Mouse (Mus musculus): ENCODE results near the gene Lrp3. TPM values are rescaled to one million over a fixed set of nuclear protein-coding genes. Genes with fewer than 3 reads are reported as not detected.

Lrp3 gene
- polyA plus RNA-seq, 1 experiment from 2014 or later: 1.3 TPM

- H3K27me3 ChIP-seq (ENCODE audit: control insufficient read depth, insufficient read depth, low read length): peaks cover 47% of the 10 kb centered on the region
- 1% methylated on average over 40 of the region's 43 CpGs for WGBS
- H3K9ac ChIP-seq (ENCODE audit: low read length): peak within 1 kb of the TSS; percentile 50
- peak within 1 kb of the TSS; percentile 30 to 44 for H3K4me3 ChIP-seq (ENCODE audit: control insufficient read depth in 1 of 2, insufficient read depth in 1 of 2, low read depth in 1 of 2, low read length in 2 of 2)
- peaks cover 9% of the 10 kb centered on the region for H3K9me3 ChIP-seq (ENCODE audit: control insufficient read depth, low read length)
- no peaks in the 10 kb centered on the region for H3K36me3 ChIP-seq (ENCODE audit: control insufficient read depth, insufficient read depth, low read length)
- ATAC-seq (ENCODE audit: insufficient number of reproducible peaks, insufficient read depth, low FRiP score, low read depth): no peak
- H3K4me1 ChIP-seq (ENCODE audit: control insufficient read depth in 2 of 2, insufficient read depth in 2 of 2, low read length in 2 of 2): peaks cover 0 to 16% of the 10 kb centered on the region in 2 experiments; a peak in 3 of 4 replicates
- peak within 1 kb of the TSS; percentile 74 for H3K4me2 ChIP-seq (ENCODE audit: low read length)
- no peak within 1 kb of the TSS for H3K27ac ChIP-seq (replicated peaks in 1 of 2; ENCODE audit: control insufficient read depth in 1 of 2, insufficient read depth in 1 of 2, low read depth in 2 of 2, low read length in 2 of 2)
Measured at GRCm38 (mm10) chr7:35185889-35186569, 29.3 kb downstream of the Lrp3 start, which contains the start of gene Slc7a10. Slc7a10 (plus strand) TSS chr7:35186385.

- H3K27ac ChIP-seq (replicated peaks in 1 of 2; ENCODE audit: control insufficient read depth in 1 of 2, insufficient read depth in 1 of 2, low read depth in 2 of 2, low read length in 2 of 2): no peak overlapping the region
- H3K4me2 ChIP-seq (ENCODE audit: low read length): peak overlapping the region; percentile 74
- peak overlapping the region; percentile 30 to 44 for H3K4me3 ChIP-seq (ENCODE audit: control insufficient read depth in 1 of 2, insufficient read depth in 1 of 2, low read depth in 1 of 2, low read length in 2 of 2)
- no peak for ATAC-seq (ENCODE audit: insufficient number of reproducible peaks, insufficient read depth, low FRiP score, low read depth)
- peaks cover 9% of the 10 kb centered on the region for H3K9me3 ChIP-seq (ENCODE audit: control insufficient read depth, low read length)
- H3K9ac ChIP-seq (ENCODE audit: low read length): peak overlapping the region; percentile 50
- no peaks in the 10 kb centered on the region for H3K36me3 ChIP-seq (ENCODE audit: control insufficient read depth, insufficient read depth, low read length)
- peaks cover 47% of the 10 kb centered on the region for H3K27me3 ChIP-seq (ENCODE audit: control insufficient read depth, insufficient read depth, low read length)
- 2% methylated on average over 54 of the region's 54 CpGs for WGBS
- H3K4me1 ChIP-seq (ENCODE audit: control insufficient read depth in 2 of 2, insufficient read depth in 2 of 2, low read length in 2 of 2): peaks cover 0 to 16% of the 10 kb centered on the region in 2 experiments; a peak in 3 of 4 replicates
Measured at GRCm38 (mm10) chr7:35184833-35185724, 30.2 kb downstream of the Lrp3 start.

- H3K4me1 ChIP-seq (ENCODE audit: control insufficient read depth in 2 of 2, insufficient read depth in 2 of 2, low read length in 2 of 2): peaks cover 0 to 4% of the 10 kb centered on the region in 2 experiments; a peak in 2 of 4 replicates
- H3K27me3 ChIP-seq (ENCODE audit: control insufficient read depth, insufficient read depth, low read length): peaks cover 24% of the 10 kb centered on the region
- H3K4me2 ChIP-seq (ENCODE audit: low read length): no peak overlapping the region
- no peak overlapping the region for H3K9ac ChIP-seq (ENCODE audit: low read length)
- H3K9me3 ChIP-seq (ENCODE audit: control insufficient read depth, low read length): no peaks in the 10 kb centered on the region
- no peak for ATAC-seq (ENCODE audit: insufficient number of reproducible peaks, insufficient read depth, low FRiP score, low read depth)
- H3K36me3 ChIP-seq (ENCODE audit: control insufficient read depth, insufficient read depth, low read length): no peaks in the 10 kb centered on the region
- WGBS: 45% methylated on average over 18 of the region's 18 CpGs
- no peak overlapping the region for H3K27ac ChIP-seq (replicated peaks in 1 of 2; ENCODE audit: control insufficient read depth in 1 of 2, insufficient read depth in 1 of 2, low read depth in 2 of 2, low read length in 2 of 2)
- H3K4me3 ChIP-seq (ENCODE audit: control insufficient read depth in 1 of 2, insufficient read depth in 1 of 2, low read depth in 1 of 2, low read length in 2 of 2): no peak overlapping the region
Measured at GRCm38 (mm10) chr7:35176412-35177381, 38.6 kb downstream of the Lrp3 start.

- Histone ChIP-seq H3K4me1 (ENCODE audit: control insufficient read depth in 2 of 2, insufficient read depth in 2 of 2, low read length in 2 of 2) (peaks cover 0 to 4% of the 10 kb centered on the region in 2 experiments; a peak in 2 of 4 replicates), H3K36me3 (ENCODE audit: control insufficient read depth, insufficient read depth, low read length) (no peaks in the 10 kb centered on the region), H3K9me3 (ENCODE audit: control insufficient read depth, low read length) (no peaks in the 10 kb centered on the region), H3K27me3 (ENCODE audit: control insufficient read depth, insufficient read depth, low read length) (peaks cover 32% of the 10 kb centered on the region), H3K27ac (replicated peaks in 1 of 2; ENCODE audit: control insufficient read depth in 1 of 2, insufficient read depth in 1 of 2, low read depth in 2 of 2, low read length in 2 of 2) (no peak overlapping the region), H3K9ac (ENCODE audit: low read length) (no peak overlapping the region), H3K4me3 (ENCODE audit: control insufficient read depth in 1 of 2, insufficient read depth in 1 of 2, low read depth in 1 of 2, low read length in 2 of 2) (no peak overlapping the region), H3K4me2 (ENCODE audit: low read length) (no peak overlapping the region)
- ATAC-seq (ENCODE audit: insufficient number of reproducible peaks, insufficient read depth, low FRiP score, low read depth): no peak
- WGBS: 58% methylated on average over 4 of the region's 4 CpGs
Measured at GRCm38 (mm10) chr7:35175533-35175932, 39.8 kb downstream of the Lrp3 start.

GRCm38 (mm10) chr7:35172519-35172918 lies 42.8 kb downstream of the Lrp3 start:
- Histone ChIP-seq H3K36me3 (ENCODE audit: control insufficient read depth, insufficient read depth, low read length) (no peaks in the 10 kb centered on the region), H3K4me1 (ENCODE audit: control insufficient read depth in 2 of 2, insufficient read depth in 2 of 2, low read length in 2 of 2) (peaks cover 0 to 4% of the 10 kb centered on the region in 2 experiments; a peak in 2 of 4 replicates), H3K9ac (ENCODE audit: low read length) (no peak overlapping the region), H3K27ac (replicated peaks in 1 of 2; ENCODE audit: control insufficient read depth in 1 of 2, insufficient read depth in 1 of 2, low read depth in 2 of 2, low read length in 2 of 2) (no peak overlapping the region), H3K4me2 (ENCODE audit: low read length) (no peak overlapping the region), H3K4me3 (ENCODE audit: control insufficient read depth in 1 of 2, insufficient read depth in 1 of 2, low read depth in 1 of 2, low read length in 2 of 2) (no peak overlapping the region), H3K9me3 (ENCODE audit: control insufficient read depth, low read length) (no peaks in the 10 kb centered on the region), H3K27me3 (ENCODE audit: control insufficient read depth, insufficient read depth, low read length) (peaks cover 42% of the 10 kb centered on the region)
- ATAC-seq (ENCODE audit: insufficient number of reproducible peaks, insufficient read depth, low FRiP score, low read depth): no peak
- WGBS: 59% methylated on average over 4 of the region's 4 CpGs

GRCm38 (mm10) chr7:35171867-35172382 lies 43.4 kb downstream of the Lrp3 start:
- Histone ChIP-seq H3K27me3 (ENCODE audit: control insufficient read depth, insufficient read depth, low read length) (peaks cover 42% of the 10 kb centered on the region), H3K4me1 (ENCODE audit: control insufficient read depth in 2 of 2, insufficient read depth in 2 of 2, low read length in 2 of 2) (peaks cover 0 to 4% of the 10 kb centered on the region in 2 experiments; a peak in 2 of 4 replicates), H3K4me2 (ENCODE audit: low read length) (peak overlapping the region; percentile 50), H3K9ac (ENCODE audit: low read length) (no peak overlapping the region), H3K36me3 (ENCODE audit: control insufficient read depth, insufficient read depth, low read length) (no peaks in the 10 kb centered on the region), H3K4me3 (ENCODE audit: control insufficient read depth in 1 of 2, insufficient read depth in 1 of 2, low read depth in 1 of 2, low read length in 2 of 2) (no peak overlapping the region; a peak in 1 of 4 replicates), H3K9me3 (ENCODE audit: control insufficient read depth, low read length) (no peaks in the 10 kb centered on the region), H3K27ac (replicated peaks in 1 of 2; ENCODE audit: control insufficient read depth in 1 of 2, insufficient read depth in 1 of 2, low read depth in 2 of 2, low read length in 2 of 2) (no peak overlapping the region)
- peak; percentile 41; the same call in 1 of the 2 replicates for ATAC-seq (ENCODE audit: insufficient number of reproducible peaks, insufficient read depth, low FRiP score, low read depth)
- 5% methylated on average over 16 of the region's 16 CpGs for WGBS
